Mouse (Mus musculus): ENCODE data around the gene Prkn.

The Prkn gene

GRCm38 (mm10) chr17:10987040-10987439 lies 146.9 kb downstream of the Prkn start:
- DNase-seq (ENCODE audit: low spot score): no peak

- DNase-seq (ENCODE audit: low spot score): no peak
Observed at GRCm38 (mm10) chr17:10997291-10997690, 157.1 kb downstream of the Prkn start.

- DNase-seq (ENCODE audit: low spot score): no peak
Observed at GRCm38 (mm10) chr17:11023371-11023770, 183.2 kb downstream of the Prkn start.

GRCm38 (mm10) chr17:11029348-11029747 lies 189.2 kb downstream of the Prkn start:
- no peak for DNase-seq (ENCODE audit: low spot score)

- no peak for DNase-seq (ENCODE audit: low spot score)
Observed at GRCm38 (mm10) chr17:11030936-11031335, 190.8 kb downstream of the Prkn start.

- no peak for DNase-seq (ENCODE audit: low spot score)
Observed at GRCm38 (mm10) chr17:11032366-11032765, 192.2 kb downstream of the Prkn start.

GRCm38 (mm10) chr17:11033594-11033993 lies 193.4 kb downstream of the Prkn start:
- DNase-seq (ENCODE audit: low spot score): no peak

GRCm38 (mm10) chr17:11038272-11038671 lies 198.1 kb downstream of the Prkn start:
- no peak for DNase-seq (ENCODE audit: low spot score)

GRCm38 (mm10) chr17:11058986-11059385 lies 218.8 kb downstream of the Prkn start:
- DNase-seq (ENCODE audit: low spot score): no peak

GRCm38 (mm10) chr17:11067076-11067703 lies 227.0 kb downstream of the Prkn start:
- DNase-seq (ENCODE audit: low spot score): no peak

GRCm38 (mm10) chr17:11067704-11068475 lies 227.7 kb downstream of the Prkn start:
- DNase-seq (ENCODE audit: low spot score): peak; percentile 27

GRCm38 (mm10) chr17:11070996-11071395 lies 230.8 kb downstream of the Prkn start:
- no peak for DNase-seq (ENCODE audit: low spot score)

- no peak for DNase-seq (ENCODE audit: low spot score)
Observed at GRCm38 (mm10) chr17:11076319-11076903, 236.2 kb downstream of the Prkn start.

- DNase-seq (ENCODE audit: low spot score): no peak
Observed at GRCm38 (mm10) chr17:11086492-11086891, 246.3 kb downstream of the Prkn start.

- DNase-seq (ENCODE audit: low spot score): no peak
Observed at GRCm38 (mm10) chr17:11087088-11087487, 246.9 kb downstream of the Prkn start.

GRCm38 (mm10) chr17:11087823-11088222 lies 247.6 kb downstream of the Prkn start:
- DNase-seq (ENCODE audit: low spot score): no peak

GRCm38 (mm10) chr17:11089361-11089760 lies 249.2 kb downstream of the Prkn start:
- no peak for DNase-seq (ENCODE audit: low spot score)

- DNase-seq (ENCODE audit: low spot score): peak; percentile 68
Observed at GRCm38 (mm10) chr17:11092900-11093299, 252.7 kb downstream of the Prkn start.

GRCm38 (mm10) chr17:11093321-11093720 lies 253.1 kb downstream of the Prkn start:
- DNase-seq (ENCODE audit: low spot score): no peak

- no peak for DNase-seq (ENCODE audit: low spot score)
Observed at GRCm38 (mm10) chr17:11107007-11107406, 266.8 kb downstream of the Prkn start.

- no peak for DNase-seq (ENCODE audit: low spot score)
Observed at GRCm38 (mm10) chr17:11107916-11108315, 267.7 kb downstream of the Prkn start.

GRCm38 (mm10) chr17:11117508-11117907 lies 277.3 kb downstream of the Prkn start:
- DNase-seq (ENCODE audit: low spot score): no peak

GRCm38 (mm10) chr17:11124048-11124447 lies 283.9 kb downstream of the Prkn start:
- DNase-seq (ENCODE audit: low spot score): no peak
